Mouse (Mus musculus): ENCODE data around the gene Ntn1. TPM values are rescaled to one million over a fixed set of nuclear protein-coding genes. Genes with fewer than 3 reads are reported as not detected.
A peak's percentile ranks its signal among the peaks of the same experiment; 100 is the strongest.

The Ntn1 gene
- polyA plus RNA-seq, 1 experiment, result 23.7 TPM

GRCm38 (mm10) chr11:68398891-68399547 lies 1.6 kb downstream of the Ntn1 start:
- H3K27me3 ChIP-seq (ENCODE audit: control insufficient read depth, insufficient read depth, low read length), result peaks cover 27% of the 10 kb centered on the region

GRCm38 (mm10) chr11:68395546-68395945 lies 5.1 kb downstream of the Ntn1 start:
- no peaks in the 10 kb centered on the region; the same call in 1 of the 2 replicates for H3K4me1 ChIP-seq (ENCODE audit: control insufficient read depth, insufficient read depth, insufficient read length, low read length)
- H3K36me3 ChIP-seq (ENCODE audit: control insufficient read depth, insufficient read depth, low read length), result no peaks in the 10 kb centered on the region
- no peak overlapping the region for H3K4me3 ChIP-seq (ENCODE audit: low read depth, low read length)
- no peak overlapping the region for H3K27ac ChIP-seq (ENCODE audit: insufficient read depth, low read depth, low read length)
- TF ChIP-seq POLR2A (IDR thresholded peaks at IDR 0.05; ENCODE audit: low read depth, low read length) (no peak), CTCF (IDR thresholded peaks at IDR 0.05; ENCODE audit: extremely low read depth, insufficient read length, insufficient replicate concordance, low read depth, low read length) (no peak)
- WGBS, result 74% methylated on average over 5 of the region's 5 CpGs
- H3K27me3 ChIP-seq (ENCODE audit: control insufficient read depth, insufficient read depth, low read length), result peaks cover 32% of the 10 kb centered on the region

More at GRCm38 (mm10) chr11:68398891-68399547, 1.6 kb downstream of the Ntn1 start:
- no peak overlapping the region for H3K27ac ChIP-seq (ENCODE audit: insufficient read depth, low read depth, low read length)
- TF ChIP-seq POLR2A (IDR thresholded peaks at IDR 0.05; ENCODE audit: low read depth, low read length) (no peak), CTCF (IDR thresholded peaks at IDR 0.05; ENCODE audit: extremely low read depth, insufficient read length, insufficient replicate concordance, low read depth, low read length) (no peak)
- peak overlapping the region; percentile 56 for H3K4me3 ChIP-seq (ENCODE audit: low read depth, low read length)
- no peaks in the 10 kb centered on the region; the same call in 1 of the 2 replicates for H3K4me1 ChIP-seq (ENCODE audit: control insufficient read depth, insufficient read depth, insufficient read length, low read length)
- H3K36me3 ChIP-seq (ENCODE audit: control insufficient read depth, insufficient read depth, low read length), result no peaks in the 10 kb centered on the region
- 29% methylated on average over 24 of the region's 24 CpGs for WGBS

- TF ChIP-seq POLR2A (IDR thresholded peaks at IDR 0.05; ENCODE audit: low read depth, low read length), result no peak
- TF ChIP-seq CTCF (IDR thresholded peaks at IDR 0.05; ENCODE audit: extremely low read depth, insufficient read length, insufficient replicate concordance, low read depth, low read length), result no peak
- H3K4me3 ChIP-seq (ENCODE audit: low read depth, low read length), result no peak overlapping the region
- 42% methylated on average over 4 of the region's 4 CpGs for WGBS
- H3K36me3 ChIP-seq (ENCODE audit: control insufficient read depth, insufficient read depth, low read length), result no peaks in the 10 kb centered on the region
- no peaks in the 10 kb centered on the region; the same call in 1 of the 2 replicates for H3K4me1 ChIP-seq (ENCODE audit: control insufficient read depth, insufficient read depth, insufficient read length, low read length)
- peaks cover 30% of the 10 kb centered on the region for H3K27me3 ChIP-seq (ENCODE audit: control insufficient read depth, insufficient read depth, low read length)
- no peak overlapping the region for H3K27ac ChIP-seq (ENCODE audit: insufficient read depth, low read depth, low read length)
Measured at GRCm38 (mm10) chr11:68394749-68395148, 5.9 kb downstream of the Ntn1 start.

GRCm38 (mm10) chr11:68393897-68394490 lies 6.6 kb downstream of the Ntn1 start:
- no peak overlapping the region for H3K4me3 ChIP-seq (ENCODE audit: low read depth, low read length)
- H3K36me3 ChIP-seq (ENCODE audit: control insufficient read depth, insufficient read depth, low read length), result no peaks in the 10 kb centered on the region
- WGBS, result 37% methylated on average over 2 of the region's 2 CpGs
- H3K27me3 ChIP-seq (ENCODE audit: control insufficient read depth, insufficient read depth, low read length), result peaks cover 28% of the 10 kb centered on the region
- H3K27ac ChIP-seq (ENCODE audit: insufficient read depth, low read depth, low read length), result no peak overlapping the region
- H3K4me1 ChIP-seq (ENCODE audit: control insufficient read depth, insufficient read depth, insufficient read length, low read length), result no peaks in the 10 kb centered on the region
- TF ChIP-seq CTCF (IDR thresholded peaks at IDR 0.05; ENCODE audit: extremely low read depth, insufficient read length, insufficient replicate concordance, low read depth, low read length), result no peak
- TF ChIP-seq POLR2A (IDR thresholded peaks at IDR 0.05; ENCODE audit: low read depth, low read length), result no peak

- no peak overlapping the region for H3K4me3 ChIP-seq (ENCODE audit: low read depth, low read length)
- no peak overlapping the region for H3K27ac ChIP-seq (ENCODE audit: insufficient read depth, low read depth, low read length)
- peaks cover 3% of the 10 kb centered on the region for H3K4me1 ChIP-seq (ENCODE audit: control insufficient read depth, insufficient read depth, insufficient read length, low read length)
- H3K36me3 ChIP-seq (ENCODE audit: control insufficient read depth, insufficient read depth, low read length), result no peaks in the 10 kb centered on the region
- 18% methylated on average over 19 of the region's 19 CpGs for WGBS
- TF ChIP-seq POLR2A (IDR thresholded peaks at IDR 0.05; ENCODE audit: low read depth, low read length) (no peak), CTCF (IDR thresholded peaks at IDR 0.05; ENCODE audit: extremely low read depth, insufficient read length, insufficient replicate concordance, low read depth, low read length) (no peak)
- peaks cover 36% of the 10 kb centered on the region for H3K27me3 ChIP-seq (ENCODE audit: control insufficient read depth, insufficient read depth, low read length)
Measured at GRCm38 (mm10) chr11:68390381-68391287, 10.0 kb downstream of the Ntn1 start.

- no peak for TF ChIP-seq CTCF (IDR thresholded peaks at IDR 0.05; ENCODE audit: extremely low read depth, insufficient read length, insufficient replicate concordance, low read depth, low read length)
- no peak for TF ChIP-seq POLR2A (IDR thresholded peaks at IDR 0.05; ENCODE audit: low read depth, low read length)
- Histone ChIP-seq H3K4me1 (ENCODE audit: control insufficient read depth, insufficient read depth, insufficient read length, low read length) (peaks cover 11% of the 10 kb centered on the region), H3K36me3 (ENCODE audit: control insufficient read depth, insufficient read depth, low read length) (no peaks in the 10 kb centered on the region), H3K4me3 (ENCODE audit: low read depth, low read length) (no peak overlapping the region), H3K27me3 (ENCODE audit: control insufficient read depth, insufficient read depth, low read length) (peaks cover 46% of the 10 kb centered on the region), H3K27ac (ENCODE audit: insufficient read depth, low read depth, low read length) (no peak overlapping the region)
- WGBS, result 12% methylated on average over 8 of the region's 8 CpGs
Measured at GRCm38 (mm10) chr11:68389621-68390020, 11.0 kb downstream of the Ntn1 start.

All from small intestine, adult 2 months (tissue).